Mouse (Mus musculus) right cerebral cortex, postnatal 25 days (tissue): ENCODE data around the gene Lrrc8c.
A peak's percentile ranks its signal among the peaks of the same experiment; 100 is the strongest.

Source experiments
- DNase-seq: peaks from one replicate; pipeline ENCODE4 v3.0.0; 2022

Lrrc8c gene

GRCm38 (mm10) chr5:105519096-105519975 lies at the start of gene Lrrc8c:
TSS of gene Lrrc8c (plus strand) at chr5:105519388.
- peak; percentile 93 for DNase-seq

GRCm38 (mm10) chr5:105472983-105473705 lies 46.0 kb upstream of the Lrrc8c start:
- DNase-seq: no peak

- DNase-seq: no peak
Measured at GRCm38 (mm10) chr5:105477527-105477926, 41.7 kb upstream of the Lrrc8c start.

- DNase-seq: no peak
Measured at GRCm38 (mm10) chr5:105479673-105480072, 39.5 kb upstream of the Lrrc8c start.

- no peak for DNase-seq
Measured at GRCm38 (mm10) chr5:105480561-105480960, 38.6 kb upstream of the Lrrc8c start.

- DNase-seq: no peak
Measured at GRCm38 (mm10) chr5:105483632-105484031, 35.6 kb upstream of the Lrrc8c start.

- DNase-seq: no peak
Measured at GRCm38 (mm10) chr5:105484247-105484646, 34.9 kb upstream of the Lrrc8c start.

GRCm38 (mm10) chr5:105484891-105485290 lies 34.3 kb upstream of the Lrrc8c start:
- no peak for DNase-seq

- DNase-seq: no peak
Measured at GRCm38 (mm10) chr5:105490211-105490610, 29.0 kb upstream of the Lrrc8c start.

- DNase-seq: no peak
Measured at GRCm38 (mm10) chr5:105491389-105491788, 27.8 kb upstream of the Lrrc8c start.

GRCm38 (mm10) chr5:105492367-105493246 lies 26.6 kb upstream of the Lrrc8c start:
- no peak for DNase-seq

- DNase-seq: no peak
Measured at GRCm38 (mm10) chr5:105493377-105493776, 25.8 kb upstream of the Lrrc8c start.

- no peak for DNase-seq
Measured at GRCm38 (mm10) chr5:105494246-105494917, 24.8 kb upstream of the Lrrc8c start.

- no peak for DNase-seq
Measured at GRCm38 (mm10) chr5:105494918-105495901, 24.0 kb upstream of the Lrrc8c start.

- no peak for DNase-seq
Measured at GRCm38 (mm10) chr5:105496133-105496532, 23.1 kb upstream of the Lrrc8c start.

GRCm38 (mm10) chr5:105496586-105496985 lies 22.6 kb upstream of the Lrrc8c start:
- DNase-seq: no peak

GRCm38 (mm10) chr5:105498429-105499000 lies 20.7 kb upstream of the Lrrc8c start:
- DNase-seq: no peak

- DNase-seq: no peak
Measured at GRCm38 (mm10) chr5:105499396-105499795, 19.8 kb upstream of the Lrrc8c start.

GRCm38 (mm10) chr5:105500132-105501121 lies 18.8 kb upstream of the Lrrc8c start:
- DNase-seq: no peak
